Mouse (Mus musculus) B cell, adult (primary cell): ENCODE measurements around the gene Tesmin. TPM values are rescaled to one million over a fixed set of nuclear protein-coding genes. Genes with fewer than 3 reads are reported as not detected.

ENCODE experiments used
- total RNA-seq: library from RNA; stranded (reverse); gene quantifications from 4 replicates; pipeline ENCODE4 v1.2.4, GENCODE M21; 2023; ENCODE audit not compliant: inconsistent age

Gene Tesmin
- 0.33 to 1.5 TPM (median 0.77 TPM) in 4 replicates for total RNA-seq

DNA sequence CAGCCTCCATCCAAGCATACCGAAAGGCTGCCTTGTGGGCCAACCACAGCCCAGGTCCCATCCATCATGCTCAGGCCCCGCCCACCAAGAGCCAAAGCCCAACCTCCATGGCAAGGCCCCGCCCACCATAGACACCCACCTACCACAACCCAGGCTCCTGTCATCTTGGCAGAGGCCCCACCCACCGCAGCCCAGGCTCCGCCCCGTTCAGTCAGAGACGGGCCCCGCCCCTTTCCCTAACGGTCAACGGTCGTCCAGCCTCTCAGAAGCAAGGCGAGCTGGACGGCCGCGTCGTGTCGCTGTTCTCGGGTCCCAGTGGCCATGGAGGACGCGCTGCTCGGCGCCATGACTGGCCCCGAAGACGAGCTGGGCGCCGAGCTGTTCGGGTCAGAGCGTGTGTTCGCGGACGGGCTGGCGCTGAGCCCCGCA is at the start of gene Tesmin:
TSS of gene Tesmin (plus strand) at position 229 of the 429 bp plus-strand sequence.

GRCm38 (mm10) chr19:3414268-3414733 is 25.6 kb downstream of the Tesmin start, which contains the start of gene Gal:
Gene Gal, minus strand, starts transcription at chr19:3414544.

Other genes with a start within 250 kb of the Tesmin start
- 35.8 to 46.3 TPM (median 45.6 TPM) in 4 replicates for gene Mrpl21, start 106.0 kb upstream of the Tesmin start, total RNA-seq
- 14.1 to 14.8 TPM (median 14.3 TPM) in 4 replicates for gene Ighmbp2, start 105.8 kb upstream of the Tesmin start, total RNA-seq
- 53.1 to 75.5 TPM (median 63.3 TPM) in 4 replicates for gene Cpt1a, start 66.5 kb upstream of the Tesmin start, total RNA-seq
- not detected in 4 replicates for gene Gal, start 25.7 kb downstream of the Tesmin start, total RNA-seq
- 126 to 148 TPM (median 132 TPM) in 4 replicates for gene Ppp6r3, start 186.9 kb downstream of the Tesmin start, total RNA-seq